Mouse (Mus musculus): Measurements from ENCODE around the gene Ube3a.
A peak's percentile ranks its signal among the peaks of the same experiment; 100 is the strongest.

DNA sequence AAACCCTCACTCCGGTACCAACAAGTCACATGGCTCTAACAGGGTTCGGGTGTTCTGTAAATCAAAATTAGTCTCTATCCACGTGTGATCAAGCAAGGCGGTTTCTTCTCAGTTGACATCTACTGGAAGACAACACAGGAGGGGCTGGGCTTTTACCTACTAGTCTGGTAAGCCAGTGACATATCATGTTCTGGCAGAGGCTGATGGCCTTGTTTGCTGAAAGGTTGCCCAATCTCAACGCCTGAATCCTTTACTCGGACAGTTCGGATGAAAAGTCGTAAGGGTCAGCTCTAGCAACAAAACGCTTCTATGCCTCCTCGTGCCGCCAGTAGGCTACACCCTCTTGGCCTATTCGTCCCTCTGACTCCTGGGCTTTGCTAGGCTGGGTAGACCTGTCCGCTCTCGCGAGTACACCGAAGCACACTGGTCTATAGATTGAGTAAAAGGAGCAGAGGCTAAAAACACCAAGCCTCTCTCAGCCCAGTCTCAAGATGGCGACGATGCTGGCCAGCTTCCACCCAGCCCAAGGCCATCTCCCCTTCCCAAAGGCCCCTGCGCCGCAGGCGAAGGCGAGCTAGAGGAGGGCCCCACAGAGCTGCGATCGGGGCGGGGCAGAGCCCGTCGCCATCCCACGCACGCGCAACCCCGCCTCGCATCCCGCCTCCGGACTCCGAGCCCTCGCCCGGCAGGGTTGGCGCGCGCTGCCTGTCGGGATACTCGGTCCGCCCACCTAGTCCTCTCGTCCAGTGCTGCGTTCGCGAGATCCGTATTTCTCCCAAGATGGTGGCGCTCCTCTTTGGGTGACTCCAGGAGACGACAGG lies at the start of gene Ube3a:
- TF ChIP-seq CHD2 (IDR thresholded peaks at IDR 0.05; ENCODE audit: low read depth, low read length) = peak; percentile 82; the same call in 1 of the 2 replicates
- TF ChIP-seq ZC3H11A (IDR thresholded peaks at IDR 0.05; ENCODE audit: borderline replicate concordance, low read depth, low read length) = no peak
- TF ChIP-seq HCFC1 (IDR thresholded peaks at IDR 0.05; ENCODE audit: borderline replicate concordance, insufficient read depth, low read length) = peak; percentile 20; the same call in 1 of the 2 replicates
